Mouse (Mus musculus) G1E-ER4 (cell line): ENCODE data around the gene Spsb1. TPM values are rescaled to one million over a fixed set of nuclear protein-coding genes. Genes with fewer than 3 reads are reported as not detected.

Source experiments
- GATA1 ChIP-seq: IDR thresholded peaks from one replicate; pipeline ENCODE4 v1.8.0; 2012; ENCODE audit warnings: low read length, inconsistent platforms
- polyA plus RNA-seq: library from polyadenylated mRNA; stranded (reverse); fragments of >175 nt; gene quantifications from 2 replicates; pipeline ENCODE4 v1.2.3, GENCODE M21; 2012

Gene Spsb1
- polyA plus RNA-seq, 1 experiment: 0.03 TPM

GRCm38 (mm10) chr4:149990954-149991633, 36.3 kb upstream of the Spsb1 start:
- TF ChIP-seq GATA1: no peak

- TF ChIP-seq GATA1: no peak
Measured at GRCm38 (mm10) chr4:149990212-149990953, 35.5 kb upstream of the Spsb1 start.

- no peak for TF ChIP-seq GATA1
Measured at GRCm38 (mm10) chr4:149988931-149989556, 34.2 kb upstream of the Spsb1 start.

GRCm38 (mm10) chr4:149988301-149988700, 33.5 kb upstream of the Spsb1 start:
- TF ChIP-seq GATA1: no peak

GRCm38 (mm10) chr4:149986671-149987417, 32.0 kb upstream of the Spsb1 start:
- no peak for TF ChIP-seq GATA1

- TF ChIP-seq GATA1: no peak
Measured at GRCm38 (mm10) chr4:149983921-149984645, 29.2 kb upstream of the Spsb1 start.

- TF ChIP-seq GATA1: no peak
Measured at GRCm38 (mm10) chr4:149982154-149982553, 27.3 kb upstream of the Spsb1 start.

- no peak for TF ChIP-seq GATA1
Measured at GRCm38 (mm10) chr4:149979819-149980308, 25.0 kb upstream of the Spsb1 start.

GRCm38 (mm10) chr4:149978820-149979219, 24.0 kb upstream of the Spsb1 start:
- no peak for TF ChIP-seq GATA1

- no peak for TF ChIP-seq GATA1
Measured at GRCm38 (mm10) chr4:149977801-149978544, 23.1 kb upstream of the Spsb1 start.

GRCm38 (mm10) chr4:149977181-149977580, 22.3 kb upstream of the Spsb1 start:
- TF ChIP-seq GATA1: no peak

- no peak for TF ChIP-seq GATA1
Measured at GRCm38 (mm10) chr4:149975730-149976254, 20.9 kb upstream of the Spsb1 start.

- no peak for TF ChIP-seq GATA1
Measured at GRCm38 (mm10) chr4:149975291-149975690, 20.4 kb upstream of the Spsb1 start.

GRCm38 (mm10) chr4:149971393-149971792, 16.6 kb upstream of the Spsb1 start:
- no peak for TF ChIP-seq GATA1
